Mouse (Mus musculus): ENCODE measurements at regions not wholly inside any gene's neighbourhood (a gene's known extent, or its start where the extent isn't known, plus 50 kb on each side); places are given as distances from the start of the nearest gene placed in this dataset.

DNA sequence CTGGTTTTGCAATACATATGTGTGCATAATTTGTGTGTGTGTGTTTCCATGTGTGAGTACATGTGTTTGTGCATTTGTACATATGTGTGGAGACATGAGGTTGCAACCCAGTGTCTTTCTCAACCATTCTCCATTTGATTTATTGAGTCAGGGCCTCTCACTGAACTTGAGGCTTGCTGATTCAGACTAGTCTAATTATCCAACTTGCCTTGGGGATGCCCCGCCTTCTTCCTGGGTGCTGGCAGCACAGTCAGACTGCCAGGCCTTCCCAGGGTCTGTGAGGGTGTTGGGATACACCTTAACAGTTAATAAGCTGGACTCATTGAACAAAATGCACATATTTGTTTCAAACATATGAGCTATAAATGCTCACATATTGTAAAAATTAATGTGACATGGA, 56.1 kb upstream of the Pde7b start:
- no peak for DNase-seq (ENCODE audit: low spot score in 2 of 2)

DNA sequence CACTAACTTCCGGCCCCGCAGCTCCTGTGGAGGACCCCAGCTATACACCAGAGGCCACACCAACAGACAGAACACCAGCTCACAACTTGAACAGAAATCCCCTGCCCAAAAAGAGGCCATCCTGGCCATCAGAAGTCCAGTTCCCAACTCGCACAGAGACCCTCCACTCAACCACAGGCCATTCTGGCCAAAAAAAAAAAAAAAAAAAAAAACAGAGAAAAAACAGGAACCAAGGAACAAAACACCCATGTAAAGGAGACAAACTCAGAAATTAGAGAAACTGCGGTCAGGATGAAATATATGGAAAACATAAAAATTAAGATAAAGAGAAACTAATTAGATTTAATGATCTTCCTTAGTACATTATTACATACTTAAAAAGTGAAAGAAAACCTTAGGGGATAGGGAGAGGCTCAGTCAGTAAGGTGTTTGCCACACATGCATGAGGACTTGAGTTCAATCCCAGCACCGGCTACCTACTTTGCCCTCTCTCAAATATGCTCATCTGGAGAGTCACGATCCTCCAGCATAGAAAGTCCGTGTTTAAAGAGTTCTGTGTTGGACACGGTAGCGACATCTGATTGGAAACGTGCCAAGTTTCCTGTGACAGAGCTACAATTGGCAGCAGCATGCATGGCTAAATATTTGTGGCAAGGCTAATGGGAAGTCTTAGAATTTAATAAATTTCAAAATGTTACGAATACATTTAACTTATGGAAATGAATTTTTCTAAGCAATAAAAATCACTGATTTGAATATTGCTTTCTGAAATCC, 51.9 kb upstream of the Pde7b start:
- DNase-seq (ENCODE audit: low spot score in 2 of 2): no peak

DNA sequence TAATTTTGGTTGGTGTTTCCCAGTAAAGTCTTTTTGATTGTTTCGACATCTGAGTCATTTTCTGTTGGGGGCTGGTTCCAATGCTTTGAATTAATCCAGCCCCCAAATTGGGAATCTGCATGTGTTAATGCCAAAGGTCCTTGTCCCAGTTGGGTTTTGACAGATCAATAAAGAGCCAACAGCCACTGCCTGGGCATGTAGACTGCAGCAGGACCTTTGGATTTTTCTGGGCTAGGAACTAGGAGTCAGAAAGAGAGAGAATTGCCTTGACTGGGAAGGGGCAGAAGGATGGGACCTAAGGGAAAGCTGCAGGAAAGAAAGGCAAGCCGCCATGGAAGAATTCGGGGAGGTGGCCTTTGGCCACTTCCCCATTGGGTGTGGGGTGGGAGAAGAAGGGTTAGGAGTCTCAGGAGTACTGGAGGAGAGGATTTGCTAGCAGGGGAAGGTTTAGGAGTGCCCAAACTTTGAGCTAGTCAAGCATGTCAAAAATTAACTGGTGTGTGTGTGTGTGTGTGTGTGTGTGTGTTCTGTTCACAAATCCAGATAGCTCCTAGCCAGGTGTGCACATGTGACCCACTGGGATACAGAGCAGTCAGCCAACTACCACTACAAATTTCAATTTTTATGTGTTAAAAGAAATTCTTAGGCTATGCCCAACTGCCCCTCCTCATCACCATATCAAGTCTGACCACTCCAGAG, 51.0 kb upstream of the Pde7b start:
- no peak for DNase-seq (ENCODE audit: low spot score in 2 of 2)
